Mouse (Mus musculus) bone marrow, adult 2 months (tissue): ENCODE measurements around the gene Prpf4. TPM values are rescaled to one million over a fixed set of nuclear protein-coding genes. Genes with fewer than 3 reads are reported as not detected.
A peak's percentile ranks its signal among the peaks of the same experiment; 100 is the strongest.

Experiments
- H3K27ac ChIP-seq: fragments of 200-500 bp; 2 replicates; pipeline ENCODE4 v1.5.1; 2012; ENCODE audit warnings: low read depth, mild to moderate bottlenecking, control low read depth, inconsistent platforms, low read length; ENCODE audit not compliant: control insufficient read depth, poor library complexity, insufficient read depth
- H3K4me1 ChIP-seq: fragments of 200-500 bp; 2 replicates; pipeline ENCODE4 v1.6.1; 2011; ENCODE audit warnings: low read length; ENCODE audit not compliant: control insufficient read depth, insufficient read depth
- H3K4me3 ChIP-seq: fragments of 200-500 bp; replicated peaks from 2 replicates; pipeline ENCODE3; 2011; ENCODE audit warnings: mild to moderate bottlenecking, low read depth, low read length, control low read depth; ENCODE audit not compliant: control insufficient read depth
- CTCF ChIP-seq: fragments of 200-500 bp; IDR thresholded peaks from 2 replicates; pipeline ENCODE4 v1.5.1; 2011; ENCODE audit warnings: low read length, control low read depth; ENCODE audit not compliant: control insufficient read depth, insufficient read depth
- POLR2A ChIP-seq: fragments of 200-500 bp; IDR thresholded peaks from 2 replicates; pipeline ENCODE4 v1.6.1; 2011; ENCODE audit warnings: low read depth, mild to moderate bottlenecking, control low read depth, low read length, borderline replicate concordance; ENCODE audit not compliant: control insufficient read depth
- WGBS: fragments of 180-500 bp; shearing (Covaris S2); methylation state at CpG from one replicate; pipeline ENCODE4 v1.1.7; 2018; 5-methylcytosine and 5-hydroxymethylcytosine counted together
- polyA plus RNA-seq: library from polyadenylated mRNA; stranded (reverse); fragments of >200 nt; gene quantifications from 2 replicates; pipeline ENCODE4 v1.2.4, GENCODE M21; 2011; ENCODE audit warnings: low replicate concordance; ENCODE audit not compliant: missing spikeins, insufficient read depth, insufficient read length

Prpf4 gene
- 7.3 and 13.7 TPM in 2 replicates for polyA plus RNA-seq

GRCm38 (mm10) chr4:62408601-62409282 lies at the start of gene Prpf4, which contains the start of gene Cdc26:
Gene Prpf4 (plus strand): TSS chr4:62408797.
Gene Cdc26 (minus strand): TSS chr4:62408642.
- Histone ChIP-seq H3K27ac (peak within 1 kb of the TSS; percentile 68), H3K4me1 (no peaks in the 10 kb centered on the region), H3K4me3 (peak within 1 kb of the TSS; percentile 90)
- TF ChIP-seq CTCF (no peak), POLR2A (peak; percentile 86; the same call in 1 of the 2 replicates)
- under 1% methylated on average over 39 of the region's 39 CpGs for WGBS

- whole genome bisulfite sequencing = 34% methylated on average over 7 of the region's 7 CpGs
- peak overlapping the region; percentile 98 for H3K4me3 ChIP-seq
- H3K27ac ChIP-seq = no peak overlapping the region
- H3K4me1 ChIP-seq = peaks cover 2% of the 10 kb centered on the region; the same call in 1 of the 2 replicates
- TF ChIP-seq CTCF = no peak
- TF ChIP-seq POLR2A = no peak
Measured at GRCm38 (mm10) chr4:62359256-62359775, 49.3 kb upstream of the Prpf4 start.

DNA sequence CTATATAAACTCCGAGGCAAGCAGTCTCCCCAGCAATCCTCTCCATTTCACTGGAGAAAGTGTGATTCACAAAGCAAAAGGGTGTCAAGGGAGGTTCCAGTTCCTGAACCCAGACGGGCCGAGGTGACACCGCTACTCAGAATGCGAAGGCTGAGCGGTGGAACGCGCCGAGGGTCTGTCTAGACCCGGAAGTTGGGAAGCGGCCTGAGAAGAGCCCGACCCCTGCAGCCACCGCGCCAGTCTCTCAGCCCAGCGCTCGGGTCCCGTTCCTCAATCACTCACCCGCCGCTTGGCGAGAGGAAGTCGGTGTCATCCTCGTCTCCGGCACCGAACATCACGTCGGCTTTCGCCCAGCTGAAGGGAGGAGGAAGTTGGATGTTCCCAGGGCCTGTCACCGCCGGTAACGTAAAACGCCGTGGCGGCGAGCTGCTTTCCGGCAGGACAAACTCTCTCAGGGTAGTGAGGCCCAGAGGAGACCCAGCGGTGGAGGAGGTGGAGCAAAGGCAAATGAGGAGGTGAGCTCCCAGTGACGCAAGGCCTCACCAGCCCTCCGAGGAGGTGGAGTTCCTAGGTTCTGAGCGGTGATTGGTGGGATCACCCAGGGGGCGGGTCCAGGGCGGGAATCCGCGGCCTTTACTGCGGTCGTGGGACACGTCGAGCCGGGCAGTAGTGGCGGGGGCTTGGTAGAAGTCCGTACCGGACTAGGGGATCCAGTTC lies 48.4 kb upstream of the Prpf4 start, which contains the start of the genes Fkbp15 and Slc31a1:
TSS of gene Fkbp15 (minus strand) at position 461 of the 717 bp plus-strand sequence.
TSS of gene Slc31a1 (plus strand) at position 640 of the 717 bp plus-strand sequence.
- TF ChIP-seq POLR2A (peak; percentile 77), CTCF (no peak)
- Histone ChIP-seq H3K4me1 (peaks cover 2% of the 10 kb centered on the region; the same call in 1 of the 2 replicates), H3K4me3 (peak within 1 kb of the TSS; percentile 98), H3K27ac (peak within 1 kb of the TSS; percentile 95)
- WGBS = under 1% methylated on average over 51 of the region's 51 CpGs

- Histone ChIP-seq H3K4me3 (peak overlapping the region; percentile 98), H3K27ac (peak overlapping the region; percentile 67), H3K4me1 (peaks cover 2% of the 10 kb centered on the region; the same call in 1 of the 2 replicates)
- no peak for TF ChIP-seq POLR2A
- no peak for TF ChIP-seq CTCF
- under 1% methylated on average over 22 of the region's 22 CpGs for WGBS
Measured at GRCm38 (mm10) chr4:62360805-62361455, 47.7 kb upstream of the Prpf4 start.

GRCm38 (mm10) chr4:62361571-62361970 lies 47.0 kb upstream of the Prpf4 start:
- Histone ChIP-seq H3K4me1 (peaks cover 2% of the 10 kb centered on the region; the same call in 1 of the 2 replicates), H3K4me3 (no peak overlapping the region), H3K27ac (no peak overlapping the region)
- TF ChIP-seq CTCF (no peak), POLR2A (no peak)
- WGBS = 29% methylated on average over 6 of the region's 6 CpGs

GRCm38 (mm10) chr4:62361997-62362396 lies 46.6 kb upstream of the Prpf4 start:
- 83% methylated on average over 1 of the region's 1 CpGs for WGBS
- TF ChIP-seq POLR2A = no peak
- TF ChIP-seq CTCF = no peak
- H3K4me3 ChIP-seq = no peak overlapping the region
- H3K27ac ChIP-seq = no peak overlapping the region
- H3K4me1 ChIP-seq = peaks cover 2% of the 10 kb centered on the region; the same call in 1 of the 2 replicates

DNA sequence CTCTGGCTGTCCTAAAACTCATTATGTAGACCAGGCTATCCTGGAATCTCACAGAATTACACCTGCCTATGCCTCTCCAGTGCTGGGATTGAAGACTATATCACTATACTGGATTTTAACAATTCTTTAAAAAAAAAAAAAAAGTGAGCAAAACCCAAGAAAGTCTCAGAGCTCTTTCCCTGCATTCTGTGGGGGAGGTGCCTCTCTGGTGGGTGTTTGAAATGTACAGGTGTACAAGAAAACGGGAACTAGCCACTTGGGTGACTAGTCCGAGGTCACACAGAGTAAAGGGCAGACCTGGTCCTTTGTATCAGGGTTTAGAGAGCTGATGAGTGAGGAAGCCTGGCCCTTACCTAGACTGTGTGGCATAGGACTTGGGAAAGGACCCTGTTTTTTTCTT lies 46.2 kb upstream of the Prpf4 start:
- TF ChIP-seq CTCF = no peak
- no peak for TF ChIP-seq POLR2A
- no peak overlapping the region for H3K4me3 ChIP-seq
- WGBS = 42% methylated on average over 2 of the region's 2 CpGs
- no peak overlapping the region for H3K27ac ChIP-seq
- H3K4me1 ChIP-seq = no peaks in the 10 kb centered on the region; the same call in 1 of the 2 replicates
